8 mouse cellular contexts compared by ENCODE assay signal in genomic region chr9:48257741-48258423, GRCm38 (mm10).
A peak's percentile ranks its signal among the peaks of the same experiment; 100 is the strongest.
DNase-seq lines count a peak whose midpoint lies in the region.

No protein-coding gene starts in this region.

- peak; percentile 70 for DNase-seq in kidney, postnatal 10 days
- no peak for DNase-seq in kidney, adult 18-20 months
- peak; percentile 66 for DNase-seq in ZHBTc4 (ENCODE audit: low read depth, low spot score)
- DNase-seq in cerebellum, postnatal 4 days (ENCODE audit: low spot score in 2 of 2): peak; percentile 58 to 77
- peak; percentile 69 for DNase-seq in heart, postnatal 4 days
- DNase-seq in left cerebral cortex, postnatal 4 days: peak; percentile 76
- DNase-seq in retina, postnatal 7 days (ENCODE audit: low read depth, low spot score): peak; percentile 85
- no peak for DNase-seq in T-cell, adult 2 months (ENCODE audit: low spot score)

- intact Hi-C loops in left cerebral cortex, postnatal 4 days (cut with DNase I): loop anchor here (10.0 kb wide), 2 partner anchors 723 to 1523 kb away; partner anchors contain the start of gene Cadm1

Comparison
In these comparisons a context has a peak if more than half of its experiments do, and no peak if none do; other contexts are left out.
1. DNase-seq: peak in kidney, postnatal 10 days (single experiment), ZHBTc4 (single experiment), cerebellum, postnatal 4 days (2 of 2), heart, postnatal 4 days (single experiment), left cerebral cortex, postnatal 4 days (single experiment) and retina, postnatal 7 days (single experiment); none in kidney, adult 18-20 months (single experiment) and T-cell, adult 2 months (single experiment).